Mouse (Mus musculus) G1E-ER4 (cell line): ENCODE data around the gene Hspa1b. TPM values are rescaled to one million over a fixed set of nuclear protein-coding genes. Genes with fewer than 3 reads are reported as not detected.
"Not testable (repeated sequence)": the region's sequence is repeated elsewhere in the genome, so short reads cannot be mapped to it uniquely, and the experiment has no call there.

ENCODE experiments used
- GATA1 ChIP-seq: IDR thresholded peaks from one replicate; pipeline ENCODE4 v1.8.0; 2012; ENCODE audit warnings: low read length, inconsistent platforms
- polyA plus RNA-seq: library from polyadenylated mRNA; stranded (reverse); fragments of >175 nt; gene quantifications from 2 replicates; pipeline ENCODE4 v1.2.3, GENCODE M21; 2012

The Hspa1b gene
- polyA plus RNA-seq, result 0.33 and 0.36 TPM in 2 replicates

- TF ChIP-seq GATA1, result not testable (repeated sequence)
These were observed at the start of gene Hspa1b for GRCm38 (mm10) chr17:34959130-34959778. TSS of gene Hspa1b (minus strand) at chr17:34959238.

- no peak for TF ChIP-seq GATA1
These were observed 48.5 kb upstream of the Hspa1b start for GRCm38 (mm10) chr17:35007387-35007991.

- no peak for TF ChIP-seq GATA1
These were observed 46.1 kb upstream of the Hspa1b start for GRCm38 (mm10) chr17:35005158-35005557.

GRCm38 (mm10) chr17:35004075-35004717 lies 45.2 kb upstream of the Hspa1b start:
- no peak for TF ChIP-seq GATA1

- no peak for TF ChIP-seq GATA1
These were observed 44.2 kb upstream of the Hspa1b start for GRCm38 (mm10) chr17:35003022-35003838.

- no peak for TF ChIP-seq GATA1
These were observed 43.3 kb upstream of the Hspa1b start for GRCm38 (mm10) chr17:35002153-35002865.

- TF ChIP-seq GATA1, result no peak
These were observed 42.6 kb upstream of the Hspa1b start for GRCm38 (mm10) chr17:35001452-35002152.

GRCm38 (mm10) chr17:35000717-35001451 lies 41.8 kb upstream of the Hspa1b start, which contains the start of gene Vars:
TSS of gene Vars (plus strand) at chr17:35000987.
- no peak for TF ChIP-seq GATA1

GRCm38 (mm10) chr17:34998526-34999430 lies 39.7 kb upstream of the Hspa1b start:
- TF ChIP-seq GATA1, result no peak

GRCm38 (mm10) chr17:34997142-34997483 lies 38.1 kb upstream of the Hspa1b start:
- TF ChIP-seq GATA1, result no peak

- no peak for TF ChIP-seq GATA1
These were observed 37.5 kb upstream of the Hspa1b start for GRCm38 (mm10) chr17:34996411-34997141.

GRCm38 (mm10) chr17:34994751-34995150 lies 35.7 kb upstream of the Hspa1b start:
- no peak for TF ChIP-seq GATA1
